Mouse (Mus musculus): ENCODE measurements around the gene Rpl23. TPM values are rescaled to one million over a fixed set of nuclear protein-coding genes. Genes with fewer than 3 reads are reported as not detected.
A peak's percentile ranks its signal among the peaks of the same experiment; 100 is the strongest.
"Not testable (repeated sequence)": the region's sequence is repeated elsewhere in the genome, so short reads cannot be mapped to it uniquely, and the experiment has no call there.

Rpl23 gene
- total RNA-seq, 4 experiments from 2014 or later: 304 to 481 (median 389) TPM

GRCm38 (mm10) chr11:97766154-97766881 lies 15.9 kb downstream of the Rpl23 start, which contains the start of gene Cwc25:
Cwc25 (minus strand) TSS chr11:97766556.
- DNase-seq (ENCODE audit: low spot score in 2 of 2): peak; percentile 95 to 96

GRCm38 (mm10) chr11:97761638-97762037 lies 20.6 kb downstream of the Rpl23 start:
- no peak for DNase-seq (ENCODE audit: low spot score in 2 of 2)

GRCm38 (mm10) chr11:97758942-97759341 lies 23.3 kb downstream of the Rpl23 start:
- DNase-seq (ENCODE audit: low spot score in 2 of 2): no peak

GRCm38 (mm10) chr11:97758125-97758524 lies 24.1 kb downstream of the Rpl23 start:
- DNase-seq (ENCODE audit: low spot score in 2 of 2): no peak

GRCm38 (mm10) chr11:97753277-97753676 lies 29.0 kb downstream of the Rpl23 start:
- no peak for DNase-seq (ENCODE audit: low spot score in 2 of 2)

GRCm38 (mm10) chr11:97748496-97748895 lies 33.7 kb downstream of the Rpl23 start:
- no peak for DNase-seq (ENCODE audit: low spot score in 2 of 2)

GRCm38 (mm10) chr11:97747773-97748172 lies 34.5 kb downstream of the Rpl23 start:
- no peak for DNase-seq (ENCODE audit: low spot score in 2 of 2)

GRCm38 (mm10) chr11:97745331-97745721 lies 36.9 kb downstream of the Rpl23 start:
- DNase-seq (ENCODE audit: low spot score in 2 of 2): no peak

GRCm38 (mm10) chr11:97744718-97745330 lies 37.4 kb downstream of the Rpl23 start:
- peak; percentile 98 for DNase-seq (ENCODE audit: low spot score in 2 of 2)

GRCm38 (mm10) chr11:97744063-97744717 lies 38.0 kb downstream of the Rpl23 start, which contains the start of gene Pip4k2b:
Pip4k2b (minus strand) TSS chr11:97744704.
- peak in 1 of 2 experiments; percentile 48 for DNase-seq (ENCODE audit: low spot score in 2 of 2)

- no peak for DNase-seq (ENCODE audit: low spot score in 2 of 2)
These were observed 38.8 kb downstream of the Rpl23 start for GRCm38 (mm10) chr11:97743423-97743822.

- DNase-seq (ENCODE audit: low spot score in 2 of 2): no peak
These were observed 39.6 kb downstream of the Rpl23 start for GRCm38 (mm10) chr11:97742591-97742990.

GRCm38 (mm10) chr11:97742157-97742556 lies 40.1 kb downstream of the Rpl23 start:
- DNase-seq (ENCODE audit: low spot score in 2 of 2): no peak

GRCm38 (mm10) chr11:97740190-97740589 lies 42.0 kb downstream of the Rpl23 start:
- no peak for DNase-seq (ENCODE audit: low spot score in 2 of 2)

- DNase-seq (ENCODE audit: low spot score in 2 of 2): no peak
These were observed 43.1 kb downstream of the Rpl23 start for GRCm38 (mm10) chr11:97739155-97739554.

- no peak for DNase-seq (ENCODE audit: low spot score in 2 of 2)
These were observed 43.5 kb downstream of the Rpl23 start for GRCm38 (mm10) chr11:97738703-97739102.

GRCm38 (mm10) chr11:97737600-97737999 lies 44.6 kb downstream of the Rpl23 start:
- DNase-seq (ENCODE audit: low spot score in 2 of 2): no peak

- no peak for DNase-seq (ENCODE audit: low spot score in 2 of 2)
These were observed 45.6 kb downstream of the Rpl23 start for GRCm38 (mm10) chr11:97736645-97737044.

- not testable (repeated sequence) for DNase-seq (ENCODE audit: low spot score in 2 of 2)
These were observed 47.4 kb downstream of the Rpl23 start for GRCm38 (mm10) chr11:97734810-97735209.

- DNase-seq (ENCODE audit: low spot score in 2 of 2): no peak
These were observed 48.5 kb downstream of the Rpl23 start for GRCm38 (mm10) chr11:97733689-97734088.

- DNase-seq (ENCODE audit: low spot score in 2 of 2): no peak
These were observed 53.5 kb downstream of the Rpl23 start for GRCm38 (mm10) chr11:97728730-97729129.

- no peak for DNase-seq (ENCODE audit: low spot score in 2 of 2)
These were observed 53.9 kb downstream of the Rpl23 start for GRCm38 (mm10) chr11:97728311-97728710.

Data from layer of hippocampus, adult 8-10 months (tissue).